Mouse (Mus musculus): ENCODE measurements around the gene Zfp410.
A peak's percentile ranks its signal among the peaks of the same experiment; 100 is the strongest.

DNA sequence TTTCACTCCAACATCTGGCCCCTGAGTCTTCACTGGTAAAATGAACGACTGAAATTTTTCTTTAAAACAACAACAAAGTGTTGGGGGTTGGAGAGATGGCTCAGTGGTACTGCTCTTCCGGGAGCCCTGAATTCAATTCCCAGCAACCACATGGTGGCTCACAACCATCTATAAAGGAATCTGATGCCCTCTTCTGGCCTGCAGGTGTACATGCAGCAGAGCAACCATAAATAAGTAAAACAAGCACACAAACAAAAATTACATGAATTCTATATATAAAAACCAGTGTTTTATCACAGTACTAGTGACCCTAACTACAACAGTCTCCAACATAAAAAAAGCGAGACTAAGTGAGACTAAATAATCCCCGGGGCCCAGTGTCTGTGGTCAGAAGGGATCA, 39.9 kb upstream of the Zfp410 start:
- TF ChIP-seq ZC3H11A (IDR thresholded peaks at IDR 0.05; ENCODE audit: low read depth, low read length) (no peak), CTCF (IDR thresholded peaks at IDR 0.05 in 2 of 3, conservative IDR thresholded peaks at IDR 0.05 in 1 of 3; ENCODE audit: control insufficient read depth in 1 of 3, insufficient read depth in 1 of 3, low read depth in 2 of 3, low read length in 3 of 3, poor library complexity in 1 of 3, severe bottlenecking in 1 of 3) (peak in 2 of 3 experiments; percentile 25 to 58; a peak in 3 of 6 replicates), GATA1 (IDR thresholded peaks at IDR 0.05; ENCODE audit: low read depth, low read length) (no peak), EP300 (IDR thresholded peaks at IDR 0.05; ENCODE audit: low read depth in 1 of 2, low read length in 2 of 2) (no peak), MAX (IDR thresholded peaks at IDR 0.05; ENCODE audit: low read length) (no peak), POLR2A (IDR thresholded peaks at IDR 0.05; ENCODE audit: control insufficient read depth in 1 of 2, insufficient read depth in 1 of 2, low read depth in 1 of 2, low read length in 2 of 2, poor library complexity in 1 of 2) (no peak), MEF2A (IDR thresholded peaks at IDR 0.05; ENCODE audit: extremely low read depth, insufficient replicate concordance, low read depth, low read length, poor library complexity, severe bottlenecking) (no peak), CHD2 (IDR thresholded peaks at IDR 0.05; ENCODE audit: low read length) (no peak), CHD1 (IDR thresholded peaks at IDR 0.05; ENCODE audit: low read depth, low read length) (no peak), TCF12 (IDR thresholded peaks at IDR 0.05; ENCODE audit: low read depth, low read length) (no peak), E2F4 (IDR thresholded peaks at IDR 0.05; ENCODE audit: borderline replicate concordance, low read depth, low read length) (no peak), KAT2A (conservative IDR thresholded peaks at IDR 0.05; ENCODE audit: low read depth, low read length) (no peak)

All from MEL (cell line).